Mouse (Mus musculus): ENCODE measurements around the gene Fndc9.

Fndc9 gene

DNA sequence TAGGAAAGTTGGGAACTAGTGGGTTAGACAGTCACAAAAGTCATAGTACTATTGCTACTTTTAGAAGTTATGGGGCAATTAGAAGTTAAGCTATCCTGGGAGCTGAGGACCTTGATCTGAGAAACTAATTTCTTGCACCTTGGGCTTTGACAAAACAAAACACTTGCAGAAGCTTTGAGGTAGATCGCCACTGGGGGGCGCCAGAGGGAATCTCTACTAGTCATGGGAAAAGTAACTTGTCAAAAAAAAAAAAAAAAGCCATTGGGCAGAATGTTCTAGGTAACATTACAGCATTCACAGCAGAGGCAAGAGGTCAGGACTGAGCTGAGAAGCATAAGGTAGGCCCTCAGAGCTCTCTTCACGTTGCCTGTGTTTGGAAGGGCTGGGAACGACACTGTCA lies 1.6 kb downstream of the Fndc9 start:
- no peak for DNase-seq (ENCODE audit: low spot score)

DNA sequence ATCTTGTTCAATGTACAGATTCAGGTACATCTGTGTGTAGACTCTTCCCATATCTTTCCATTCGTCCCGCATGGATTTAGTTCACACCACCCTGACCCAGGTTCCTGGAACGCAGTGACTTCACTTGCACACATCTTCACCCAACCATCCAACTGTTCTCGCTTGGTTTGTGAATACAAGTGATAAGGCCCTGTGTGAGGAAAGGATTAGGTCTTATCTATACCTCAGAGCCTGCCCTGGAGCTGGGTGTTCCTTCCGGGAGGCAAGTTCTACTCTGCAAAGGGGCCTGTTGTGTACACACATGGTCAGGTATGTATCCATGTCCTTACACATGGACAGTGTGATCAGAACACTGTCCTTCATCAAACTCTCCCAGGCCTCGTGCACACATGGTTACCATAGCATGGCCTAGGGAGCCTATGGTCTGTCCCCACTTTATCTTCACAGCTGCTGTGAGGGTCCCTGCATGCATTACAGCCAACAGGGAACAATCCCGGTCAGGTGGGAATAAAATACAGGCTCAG lies 5.9 kb downstream of the Fndc9 start:
- DNase-seq (ENCODE audit: low spot score) = no peak

DNA sequence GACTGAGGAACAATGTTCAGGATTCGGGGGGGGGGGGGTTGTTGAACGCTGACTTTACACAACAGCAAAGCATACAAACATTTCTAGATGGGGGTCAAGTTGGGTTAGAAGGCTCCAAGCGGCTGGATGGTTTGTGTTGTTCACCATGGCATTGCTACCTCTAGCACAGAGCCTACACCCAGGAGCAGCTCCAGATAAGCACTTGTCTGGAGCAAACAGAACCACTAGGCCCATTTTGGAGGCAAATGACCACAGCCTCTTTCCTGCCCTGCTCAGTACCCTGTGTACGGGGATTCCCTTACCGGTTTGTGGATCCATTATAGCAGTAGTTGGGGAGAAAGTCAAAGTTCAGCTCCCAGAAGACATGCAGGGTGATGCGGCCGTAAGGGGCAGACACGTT lies 6.7 kb downstream of the Fndc9 start:
- no peak for DNase-seq (ENCODE audit: low spot score)

DNA sequence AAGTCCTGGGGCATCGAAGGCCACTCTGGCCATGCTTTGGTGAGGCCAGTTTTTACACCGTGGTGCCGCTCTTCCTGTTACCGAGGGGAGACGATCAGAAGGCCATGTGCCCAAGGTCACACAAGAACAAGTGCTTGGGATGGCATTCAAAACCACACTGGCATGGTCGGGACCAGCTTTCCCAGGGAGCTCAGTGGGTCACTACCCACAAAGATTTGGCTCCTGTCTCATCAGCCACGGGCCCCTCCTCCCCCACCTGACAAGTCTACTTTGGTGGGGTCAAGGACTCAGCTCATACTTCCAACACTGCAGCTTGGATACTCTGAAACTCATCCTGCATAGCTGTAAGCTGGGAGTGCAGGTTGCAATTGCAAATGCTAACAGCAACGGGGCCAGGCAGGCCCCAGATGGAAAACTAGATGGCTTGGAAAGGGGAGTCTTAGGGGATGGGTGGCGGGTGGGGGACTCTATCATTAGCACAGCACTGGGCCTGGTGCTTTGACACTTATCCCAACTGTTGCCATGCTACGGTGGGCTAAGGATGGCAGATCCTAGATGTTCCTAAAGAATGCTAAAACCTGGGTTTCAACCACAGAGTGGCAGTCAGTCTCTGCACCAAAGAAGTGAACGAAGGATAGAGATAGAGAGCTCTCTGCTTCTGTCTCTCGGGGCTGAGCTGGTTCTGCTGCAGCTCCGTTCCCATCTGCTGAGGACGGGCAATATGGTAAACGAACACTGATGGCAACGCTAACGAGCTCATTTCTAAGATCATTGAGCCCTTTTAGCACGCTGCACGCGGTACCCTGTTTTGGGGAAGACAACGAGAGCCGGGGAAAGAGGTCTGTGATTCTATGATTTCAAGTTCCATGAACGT lies 9.6 kb downstream of the Fndc9 start:
- DNase-seq (ENCODE audit: low spot score) = peak; percentile 16

DNA sequence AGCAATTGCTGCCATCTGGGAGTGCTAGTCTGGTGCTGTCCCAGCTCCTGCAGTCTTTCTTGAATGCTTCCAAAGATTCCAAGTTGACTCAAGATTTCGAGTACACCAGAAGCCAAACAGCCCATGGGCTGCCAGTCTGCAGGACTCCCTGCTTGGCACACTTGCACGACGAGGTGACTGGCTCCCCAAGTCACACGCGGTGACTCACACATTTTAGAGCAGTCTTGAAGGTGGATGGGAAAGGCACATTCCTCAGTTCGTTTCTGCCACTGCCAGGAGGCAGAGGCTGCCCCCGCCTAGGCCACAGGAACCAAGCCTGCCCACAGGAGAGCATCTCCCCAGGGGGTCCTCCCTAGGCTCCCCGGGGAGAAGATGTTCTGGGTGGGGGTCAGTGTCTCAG lies 10.6 kb downstream of the Fndc9 start:
- no peak for DNase-seq (ENCODE audit: low spot score)

DNA sequence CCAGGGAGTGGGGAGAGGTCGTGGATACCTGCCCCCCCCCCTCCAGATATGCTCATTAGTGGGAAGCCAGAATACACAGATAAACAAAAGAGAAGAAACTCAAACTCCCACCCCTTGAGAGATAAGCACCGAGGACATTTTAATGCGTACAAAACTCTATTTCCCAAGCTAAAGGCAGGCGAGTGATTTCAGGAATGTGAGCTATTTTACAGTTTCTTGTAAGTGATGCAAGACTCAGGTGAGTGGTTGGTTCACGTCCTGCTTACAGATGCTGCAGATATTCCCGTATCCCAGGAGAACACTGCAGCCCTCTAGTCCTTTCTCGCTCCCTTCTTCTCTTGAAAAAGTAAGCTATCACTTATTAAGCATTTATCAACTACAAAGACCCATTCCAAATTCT lies 11.1 kb downstream of the Fndc9 start:
- DNase-seq (ENCODE audit: low spot score) = no peak

DNA sequence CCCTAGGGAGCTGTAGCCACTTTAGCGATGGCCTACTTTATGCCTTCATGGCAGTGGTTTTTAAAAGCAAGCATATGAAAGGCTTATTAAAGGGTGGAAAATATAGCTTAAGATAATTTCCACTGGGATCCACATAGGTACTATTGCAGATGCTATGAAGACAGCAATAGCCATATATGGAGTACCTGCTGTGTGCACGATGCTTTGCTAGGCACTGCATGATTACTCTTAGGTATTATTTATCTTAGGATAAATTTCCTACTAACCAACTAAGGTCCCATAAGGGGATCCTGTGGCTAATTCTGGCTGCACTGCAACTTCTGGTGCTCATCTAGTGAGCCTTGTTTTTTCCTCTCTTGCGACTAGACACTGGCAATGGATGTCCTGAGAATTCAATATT lies 13.0 kb downstream of the Fndc9 start:
- DNase-seq (ENCODE audit: low spot score) = no peak

DNA sequence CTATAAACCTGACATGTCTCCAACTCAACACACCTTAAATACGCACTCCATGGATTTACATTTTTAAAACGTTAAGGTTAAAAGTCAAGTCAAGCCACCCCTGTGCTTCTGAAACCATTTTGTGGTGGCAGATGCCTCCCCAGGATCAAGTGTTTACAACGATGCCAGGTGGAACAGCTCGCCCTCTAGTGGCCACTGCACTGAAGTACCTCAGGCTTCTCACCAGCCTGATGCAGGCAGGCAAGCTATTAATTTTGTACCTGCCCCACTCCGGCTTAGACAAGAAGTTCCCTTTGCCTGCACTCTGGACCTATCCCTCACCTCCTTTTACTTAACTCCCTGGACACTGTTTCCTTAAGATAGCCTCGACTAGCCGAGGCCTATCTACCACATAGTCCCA lies 16.7 kb downstream of the Fndc9 start:
- DNase-seq (ENCODE audit: low spot score) = peak; percentile 32

DNA sequence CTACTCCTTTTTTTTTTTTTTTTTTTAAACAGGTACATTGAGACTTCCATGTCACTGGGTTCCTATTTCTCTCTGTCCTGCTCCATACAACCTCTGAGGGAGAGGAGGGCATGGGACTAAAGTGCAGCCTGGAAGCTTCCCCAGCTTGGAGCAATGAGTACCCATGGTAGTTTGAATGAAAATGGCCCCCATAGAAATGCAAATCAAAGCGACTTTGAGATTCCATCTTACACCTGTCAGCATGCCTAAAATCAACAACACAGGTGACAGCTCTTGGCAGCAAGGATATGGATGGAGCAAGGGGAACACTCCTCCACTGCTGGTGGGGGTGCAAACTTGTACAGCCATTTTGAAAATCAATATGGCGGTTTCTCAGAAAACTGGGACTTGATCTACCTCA lies 20.0 kb downstream of the Fndc9 start:
- DNase-seq (ENCODE audit: low spot score) = no peak

DNA sequence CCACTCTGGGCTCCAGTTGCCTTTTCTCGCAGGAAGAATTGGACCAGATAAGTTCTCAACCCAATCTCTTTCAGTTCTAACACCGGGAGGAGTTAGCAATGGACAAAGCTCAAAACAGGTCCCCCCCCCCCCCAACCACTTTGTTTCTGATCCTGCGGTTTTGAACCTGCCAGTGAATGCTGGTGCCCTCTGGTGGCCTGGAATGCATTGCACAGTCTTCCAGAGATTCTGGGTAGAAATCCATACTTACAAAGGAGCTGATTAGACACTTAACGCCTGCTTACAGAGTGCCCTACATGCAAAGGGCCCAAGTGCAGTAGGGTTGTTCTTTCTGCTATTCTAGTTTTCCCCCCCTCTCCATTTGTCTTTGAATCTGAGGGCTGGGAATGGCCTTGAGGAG lies 22.9 kb downstream of the Fndc9 start:
- DNase-seq (ENCODE audit: low spot score) = no peak

DNA sequence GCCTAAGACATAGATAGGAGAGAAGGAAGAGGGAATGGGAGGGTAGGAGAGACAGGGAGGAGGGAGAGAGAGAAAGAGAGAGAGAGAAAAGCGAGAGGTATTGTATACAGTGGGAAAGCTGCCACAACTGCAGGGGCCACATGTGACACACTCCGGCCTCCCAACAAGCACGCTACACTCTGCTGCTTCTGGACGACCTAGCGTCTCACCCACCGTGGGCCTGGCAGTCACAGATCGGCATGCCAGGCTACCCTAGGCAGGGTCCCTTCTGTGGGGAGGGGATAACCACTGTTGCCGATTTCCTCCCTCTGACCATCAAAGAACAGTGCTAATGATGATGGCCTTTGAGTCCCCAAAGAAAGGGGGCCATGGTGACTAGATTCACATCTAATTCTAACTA lies 23.4 kb downstream of the Fndc9 start:
- no peak for DNase-seq (ENCODE audit: low spot score)

DNA sequence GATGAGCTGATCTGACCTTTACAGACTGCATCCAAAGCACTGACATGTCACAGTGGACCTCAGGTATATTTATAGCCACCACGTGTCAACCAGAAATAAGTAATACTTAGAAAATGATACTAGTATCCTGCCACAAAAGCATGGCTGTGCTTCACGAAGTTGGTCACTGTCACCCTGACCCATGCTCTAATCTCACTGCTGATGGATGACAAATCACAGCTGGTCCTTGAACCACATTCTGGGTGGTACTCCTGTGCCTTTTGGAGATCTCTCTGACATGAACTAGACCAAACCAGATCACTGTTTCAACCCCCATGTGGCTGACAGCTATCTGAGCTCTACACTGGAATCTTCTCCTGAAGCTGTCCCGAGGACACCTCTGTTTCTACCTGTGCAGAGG lies 27.5 kb downstream of the Fndc9 start:
- no peak for DNase-seq (ENCODE audit: low spot score)

DNA sequence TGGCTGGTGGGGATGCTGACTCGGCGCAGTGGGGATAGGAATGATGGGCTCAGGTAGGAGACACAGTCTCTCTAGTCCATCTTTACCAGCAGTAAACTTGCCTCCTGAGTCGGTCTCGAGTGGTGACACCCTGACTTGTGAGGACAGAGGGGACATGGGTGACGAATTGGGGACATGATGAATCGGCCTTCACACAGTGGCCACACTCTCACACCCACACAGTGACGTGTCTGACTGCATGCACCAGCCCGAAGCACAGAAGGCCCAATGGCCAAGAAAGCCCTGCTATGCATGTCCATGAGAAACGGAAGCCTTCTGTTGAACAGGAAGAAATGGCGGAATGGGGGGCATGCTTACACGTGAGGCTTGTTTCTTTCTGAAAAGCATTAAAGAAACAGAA lies 28.0 kb downstream of the Fndc9 start:
- no peak for DNase-seq (ENCODE audit: low spot score)

DNA sequence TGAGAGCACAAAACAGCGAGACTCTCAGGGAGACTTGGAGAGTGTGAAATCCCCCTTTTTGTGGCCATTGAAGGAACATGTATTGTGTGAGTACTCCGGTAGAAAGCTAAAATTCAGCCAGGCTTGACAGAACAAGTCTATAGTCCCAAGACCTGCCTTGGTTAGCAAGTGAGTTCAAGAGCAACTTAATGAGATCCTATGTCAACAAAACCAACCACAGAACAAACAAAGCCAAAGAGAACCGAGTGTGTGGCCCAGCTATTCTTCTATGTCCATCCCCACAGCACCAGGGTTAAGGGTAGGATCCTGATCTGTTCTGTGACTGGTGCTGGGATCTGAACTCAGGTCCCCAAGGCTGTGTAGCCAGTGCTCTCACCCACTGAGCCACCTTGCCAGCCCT lies 29.3 kb downstream of the Fndc9 start:
- no peak for DNase-seq (ENCODE audit: low spot score)

DNA sequence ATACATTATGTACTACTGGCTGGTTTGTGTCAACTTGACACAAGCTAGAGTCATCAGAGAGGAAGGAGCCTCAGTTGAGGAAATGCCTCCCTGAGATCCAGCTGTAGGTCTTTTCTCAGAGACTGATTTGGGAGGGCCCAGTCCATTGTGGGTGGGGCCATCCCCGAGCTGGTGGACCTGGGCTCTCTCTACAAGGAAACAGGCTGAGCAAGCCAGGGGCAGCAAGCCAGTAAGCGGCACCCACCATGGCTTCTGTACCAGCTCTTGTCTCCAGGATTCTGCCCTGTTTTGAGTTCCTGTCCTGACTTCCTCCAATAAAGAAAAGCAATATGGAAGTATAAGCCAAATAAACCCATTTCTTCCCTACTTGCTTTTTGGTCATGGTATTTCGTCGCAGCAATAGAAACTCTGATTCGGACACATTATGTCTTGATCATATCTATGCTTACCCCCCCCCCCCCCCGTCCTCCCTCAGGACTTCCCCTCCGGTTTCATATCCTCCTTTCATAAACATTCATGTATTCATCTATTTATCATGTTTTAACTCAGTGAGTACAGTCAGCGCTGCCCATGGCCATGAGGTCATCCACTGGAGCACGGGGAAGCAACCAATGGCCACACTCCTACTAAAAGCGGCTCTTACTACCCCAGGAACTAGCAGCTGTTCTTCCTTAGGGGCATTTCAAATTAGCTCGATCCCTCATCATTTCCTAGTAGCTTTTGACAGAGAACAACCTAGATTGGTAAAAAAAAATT lies 29.9 kb downstream of the Fndc9 start:
- no peak for DNase-seq (ENCODE audit: low spot score)

DNA sequence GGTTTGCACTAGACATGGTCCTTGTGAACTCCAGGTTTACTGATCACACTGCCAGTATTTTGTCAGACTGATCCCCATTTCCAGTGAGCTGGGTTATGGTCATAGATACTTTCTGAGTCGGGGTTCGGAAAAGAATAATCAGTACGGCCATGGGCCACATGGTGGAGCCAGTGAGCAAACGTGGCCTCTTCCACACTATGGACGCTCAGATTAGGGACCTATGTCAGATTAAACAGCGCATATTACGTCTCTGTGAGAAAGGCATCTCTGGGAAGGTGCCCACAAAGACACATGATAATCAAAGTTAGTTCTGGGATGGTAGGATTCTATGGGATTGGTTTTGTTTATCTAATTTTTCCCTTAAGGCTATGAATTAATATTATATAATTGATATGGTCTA lies 33.7 kb downstream of the Fndc9 start:
- DNase-seq (ENCODE audit: low spot score) = no peak

DNA sequence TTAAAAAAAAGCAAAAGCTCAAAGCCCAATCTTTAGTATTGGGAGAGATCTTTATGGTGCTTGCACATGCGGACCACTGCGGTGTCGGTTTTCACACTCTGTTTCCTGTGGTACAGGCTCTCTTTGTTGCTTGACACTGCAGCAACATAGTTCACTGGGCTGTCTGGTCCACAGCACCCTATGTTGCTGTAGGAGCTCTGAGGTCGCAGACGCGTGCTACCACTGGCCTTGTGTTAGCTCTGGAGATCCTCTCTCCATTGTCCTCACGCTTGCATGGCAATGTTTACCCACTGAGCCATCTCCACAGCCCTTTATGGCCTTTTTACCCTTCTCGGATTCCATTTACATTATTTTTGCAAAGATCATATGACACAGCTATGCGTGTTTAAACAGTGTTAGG lies 34.1 kb downstream of the Fndc9 start:
- no peak for DNase-seq (ENCODE audit: low spot score)

DNA sequence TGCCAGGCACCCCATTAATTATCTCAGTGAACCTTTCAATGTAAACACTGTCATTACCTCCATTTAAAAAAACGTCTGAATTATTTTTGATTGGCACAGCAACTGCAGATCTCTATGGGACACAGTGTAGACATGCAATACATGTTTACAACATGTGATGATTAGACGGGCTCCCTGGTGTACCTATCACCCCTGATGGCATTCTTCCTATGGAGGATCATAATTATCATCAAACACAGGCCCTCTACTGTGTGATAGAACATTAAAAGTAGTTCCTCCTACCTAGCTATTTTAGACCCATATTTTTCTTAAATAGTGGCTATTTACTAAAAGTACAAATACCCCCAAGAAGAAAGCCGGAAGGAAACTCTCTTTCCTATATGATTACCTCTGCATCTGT lies 34.6 kb downstream of the Fndc9 start:
- no peak for DNase-seq (ENCODE audit: low spot score)

DNA sequence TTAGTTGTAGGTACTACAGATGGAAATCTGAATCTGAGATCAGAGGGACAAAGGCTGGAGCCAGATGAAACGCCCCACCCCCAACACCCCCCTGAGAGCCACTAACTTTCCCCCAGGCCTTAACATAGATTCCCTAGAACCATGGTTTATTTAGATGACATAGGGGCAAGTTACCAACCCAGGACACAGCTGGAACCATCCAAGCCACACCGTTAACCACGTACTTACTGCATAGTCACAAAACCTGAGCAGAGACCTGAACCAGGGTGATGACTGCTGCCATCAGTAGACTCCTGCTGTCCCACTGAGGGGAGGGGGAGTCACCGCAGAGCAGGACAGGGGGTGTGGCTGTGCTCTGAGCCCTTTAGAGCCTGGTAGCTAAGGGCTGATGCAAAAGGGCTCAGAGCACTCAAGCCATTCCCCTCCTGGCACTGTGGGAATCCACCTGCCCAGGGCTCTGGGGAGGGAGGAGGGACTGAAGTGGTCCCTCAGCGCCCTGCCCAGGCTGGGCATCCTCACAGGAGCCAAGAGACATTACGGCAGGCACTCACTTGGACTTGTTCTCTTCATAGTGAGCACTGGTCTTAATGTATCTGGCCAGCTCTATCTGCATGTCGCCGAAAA lies 36.8 kb downstream of the Fndc9 start:
- DNase-seq (ENCODE audit: low spot score) = no peak

DNA sequence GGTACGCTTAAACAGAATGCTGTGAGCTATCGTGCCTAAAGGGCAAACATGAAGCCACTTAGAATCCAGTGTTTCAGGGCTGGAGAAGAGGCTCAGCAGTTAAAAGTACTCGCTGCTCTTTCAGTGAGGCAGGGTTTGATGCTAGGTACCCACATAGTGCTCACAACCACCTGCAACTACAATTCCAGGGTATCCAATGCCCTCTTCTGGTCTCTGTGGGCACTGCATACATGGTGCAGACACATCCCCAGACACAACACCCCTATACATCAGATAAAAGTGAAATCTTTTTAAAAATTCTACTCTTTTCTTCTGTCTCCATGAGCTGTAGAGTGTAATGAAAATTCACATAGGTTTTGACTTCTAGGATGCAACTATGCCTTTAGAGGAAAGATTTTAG lies 38.6 kb downstream of the Fndc9 start:
- no peak for DNase-seq (ENCODE audit: low spot score)

DNA sequence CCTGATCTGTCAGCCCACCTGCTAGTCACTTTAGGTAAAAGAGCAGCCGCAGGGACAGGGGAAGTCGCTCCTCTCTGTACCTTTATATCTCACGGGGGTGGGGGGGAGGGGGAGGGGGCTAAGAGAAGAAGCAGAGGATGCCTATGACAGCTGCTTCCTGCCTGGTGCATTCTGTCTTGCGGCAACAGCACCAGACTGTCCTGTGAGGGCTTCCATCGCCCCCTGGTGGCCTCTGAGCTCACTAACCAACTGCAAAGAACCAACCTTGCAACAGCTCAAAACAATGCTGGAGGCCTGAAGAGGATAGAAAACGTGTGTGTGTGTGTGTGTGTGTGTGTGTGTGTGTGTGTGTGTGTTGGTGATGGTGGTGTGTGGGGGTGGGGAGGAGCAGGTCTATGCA lies 40.0 kb downstream of the Fndc9 start:
- DNase-seq (ENCODE audit: low spot score) = peak; percentile 57

DNA sequence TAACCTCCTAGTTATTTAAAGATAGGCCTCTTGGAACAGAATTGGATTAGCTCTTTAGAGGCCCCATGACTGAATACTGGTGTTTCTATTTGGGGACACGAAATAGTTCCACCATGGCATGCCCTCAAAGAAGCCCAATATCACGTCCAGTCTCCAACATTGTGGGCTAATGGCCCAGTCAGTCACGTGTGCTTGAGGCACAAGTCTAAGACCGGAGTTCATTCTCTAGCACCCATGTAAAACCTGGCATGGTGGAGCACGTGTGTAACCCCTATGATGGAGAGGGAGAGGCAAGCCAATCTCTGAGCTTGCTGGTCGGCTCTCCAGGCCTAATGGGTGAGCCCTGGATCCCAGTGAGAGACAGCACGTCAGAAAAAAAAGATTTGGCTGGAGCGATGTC lies 40.8 kb downstream of the Fndc9 start:
- no peak for DNase-seq (ENCODE audit: low spot score)

DNA sequence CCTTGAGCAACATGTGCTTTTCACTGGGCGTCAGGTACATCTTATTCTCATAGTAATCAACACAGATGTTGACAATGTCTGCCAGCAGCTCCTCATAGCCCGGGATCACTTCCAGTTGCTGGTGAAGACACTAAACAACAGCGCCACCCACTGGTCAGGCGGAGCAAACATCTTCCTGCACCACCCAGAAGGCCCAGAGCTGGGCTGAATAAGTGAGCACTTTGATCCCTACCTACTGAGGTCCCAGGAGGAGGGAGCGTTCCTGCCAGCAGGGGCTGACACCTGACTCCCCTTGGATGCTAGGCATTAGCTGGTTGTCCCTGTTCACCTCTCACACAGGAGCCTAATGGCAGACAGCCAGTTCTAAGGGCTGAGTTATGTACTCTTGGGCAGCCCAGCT lies 41.4 kb downstream of the Fndc9 start:
- DNase-seq (ENCODE audit: low spot score) = no peak

Measured in ovary, adult 18-20 months (tissue).